Mouse (Mus musculus): ENCODE data around the gene Tacr2.

DNA sequence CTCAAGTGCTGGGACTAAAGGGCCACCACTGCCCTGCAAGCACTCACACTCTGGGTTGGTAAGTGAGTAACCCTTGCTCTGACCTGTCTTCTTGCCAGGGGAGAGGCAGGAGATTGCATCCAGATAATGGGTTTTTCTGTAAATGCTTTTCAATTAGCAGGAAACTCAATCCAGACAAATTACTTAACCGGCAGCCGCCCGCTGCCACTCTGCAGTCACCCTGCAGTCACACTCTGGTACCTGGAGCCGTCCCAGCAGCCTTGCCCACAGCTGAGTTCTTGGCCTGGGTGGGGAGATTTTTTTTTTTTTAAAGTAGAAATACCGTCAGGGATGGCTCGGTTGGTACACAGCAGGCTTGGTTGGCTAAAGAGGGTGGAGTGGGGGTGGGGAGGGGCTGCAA is 24.1 kb upstream of the Tacr2 start:
- TF ChIP-seq CTCF (IDR thresholded peaks at IDR 0.05; ENCODE audit: control insufficient read depth, insufficient read depth, low read length) (no peak), POLR2A (IDR thresholded peaks at IDR 0.05; ENCODE audit: borderline replicate concordance, control insufficient read depth, low read depth, low read length) (no peak)
